Mouse (Mus musculus) frontal cortex, adult 2 months (tissue): Measurements from ENCODE around the gene Tmem120b. TPM values are rescaled to one million over a fixed set of nuclear protein-coding genes. Genes with fewer than 3 reads are reported as not detected.

Experiments
- DNase-seq, 2 experiments: peaks; one replicate each; pipeline ENCODE4 v3.0.0; 2022; ENCODE audit warnings: low spot score in 1 of 2; ENCODE audit errors: extremely low spot score in 1 of 2
- polyA plus RNA-seq: library from polyadenylated mRNA; depleted of rRNA; stranded (reverse); fragments of >200 nt; gene quantifications from 2 replicates; pipeline ENCODE4 v1.2.3, GENCODE M21; 2012; rRNA removed

Gene Tmem120b
- 9.1 and 11.5 TPM in 2 replicates for polyA plus RNA-seq

GRCm38 (mm10) chr5:123068115-123068514 is at the start of gene Tmem120b:
Gene Tmem120b, plus strand, starts transcription at chr5:123068415.
- DNase-seq = no peak

- DNase-seq = no peak
Observed at GRCm38 (mm10) chr5:123019336-123020016, 48.7 kb upstream of the Tmem120b start.

GRCm38 (mm10) chr5:123020426-123020825 is 47.8 kb upstream of the Tmem120b start:
- DNase-seq = no peak

- no peak for DNase-seq
Observed at GRCm38 (mm10) chr5:123021438-123021837, 46.8 kb upstream of the Tmem120b start.

- DNase-seq = no peak
Observed at GRCm38 (mm10) chr5:123023049-123023448, 45.2 kb upstream of the Tmem120b start.

- no peak for DNase-seq
Observed at GRCm38 (mm10) chr5:123024312-123024711, 43.9 kb upstream of the Tmem120b start.

GRCm38 (mm10) chr5:123024965-123025573 is 43.1 kb upstream of the Tmem120b start:
- no peak for DNase-seq

GRCm38 (mm10) chr5:123026414-123026813 is 41.8 kb upstream of the Tmem120b start:
- DNase-seq = no peak

- no peak for DNase-seq
Observed at GRCm38 (mm10) chr5:123027436-123027835, 40.8 kb upstream of the Tmem120b start.

- DNase-seq = no peak
Observed at GRCm38 (mm10) chr5:123029729-123030128, 38.5 kb upstream of the Tmem120b start.

- DNase-seq = no peak
Observed at GRCm38 (mm10) chr5:123031312-123031711, 36.9 kb upstream of the Tmem120b start.

GRCm38 (mm10) chr5:123033646-123034160 is 34.5 kb upstream of the Tmem120b start:
- no peak for DNase-seq

- no peak for DNase-seq
Observed at GRCm38 (mm10) chr5:123035089-123035488, 33.1 kb upstream of the Tmem120b start.

- DNase-seq = no peak
Observed at GRCm38 (mm10) chr5:123035564-123035963, 32.7 kb upstream of the Tmem120b start.

GRCm38 (mm10) chr5:123038115-123038514 is 30.1 kb upstream of the Tmem120b start:
- no peak for DNase-seq

GRCm38 (mm10) chr5:123039120-123039752 is 29.0 kb upstream of the Tmem120b start:
- peak in 1 of 2 experiments; percentile 31 for DNase-seq

- DNase-seq = no peak
Observed at GRCm38 (mm10) chr5:123040796-123041195, 27.4 kb upstream of the Tmem120b start.

GRCm38 (mm10) chr5:123043856-123044255 is 24.4 kb upstream of the Tmem120b start:
- DNase-seq = no peak

- peak in 1 of 2 experiments; percentile 77 for DNase-seq
Observed at GRCm38 (mm10) chr5:123045561-123046295, 22.5 kb upstream of the Tmem120b start.

GRCm38 (mm10) chr5:123046916-123047315 is 21.3 kb upstream of the Tmem120b start, which contains the start of gene Morn3:
Gene Morn3, minus strand, starts transcription at chr5:123047016.
- no peak for DNase-seq

GRCm38 (mm10) chr5:123049271-123049670 is 18.9 kb upstream of the Tmem120b start:
- DNase-seq = peak in 1 of 2 experiments; percentile 40
